Mouse (Mus musculus) heart, postnatal 0 days (tissue): Measurements from ENCODE around the gene Slc52a3.

Experiments
- CTCF ChIP-seq: IDR thresholded peaks from 2 replicates; pipeline ENCODE4 v1.5.1; 2016; ENCODE audit warnings: antibody characterized with exemption, control low read depth, low read depth
- EP300 ChIP-seq: IDR thresholded peaks from 2 replicates; pipeline ENCODE4 v1.6.1; 2016; ENCODE audit warnings: antibody characterized with exemption, low read depth

DNA sequence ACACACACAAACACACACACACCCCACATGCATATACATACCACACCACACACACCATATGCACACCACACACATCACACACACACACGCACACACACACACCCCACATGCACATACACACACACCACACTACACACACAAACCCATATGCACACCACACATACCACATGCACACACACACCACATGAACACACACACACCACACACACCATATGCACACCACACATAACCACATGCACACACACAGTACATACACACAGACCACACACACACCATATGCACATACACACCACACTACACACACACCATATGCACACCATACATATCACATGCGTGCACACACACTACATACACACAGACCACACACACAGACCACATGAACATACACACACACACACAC lies 48.7 kb upstream of the Slc52a3 start:
- TF ChIP-seq CTCF (no peak), EP300 (no peak)
